Mouse (Mus musculus) megakaryocyte-erythroid progenitor cell, adult 5 weeks (primary cell): ENCODE data around the gene Nipal3. TPM values are rescaled to one million over a fixed set of nuclear protein-coding genes. Genes with fewer than 3 reads are reported as not detected.

Source experiments
- polyA plus RNA-seq: library from polyadenylated mRNA; stranded (reverse); fragments of >175 nt; gene quantifications from 2 replicates; pipeline ENCODE4 v1.2.3, GENCODE M21; 2012

The Nipal3 gene
- polyA plus RNA-seq, result 27.8 and 31.4 TPM in 2 replicates

GRCm38 (mm10) chr4:135494521-135495396 lies at the start of gene Nipal3, which contains the start of gene Stpg1:
Gene Nipal3, minus strand, starts transcription at chr4:135495038.
Gene Stpg1, plus strand, starts transcription at chr4:135494790.

GRCm38 (mm10) chr4:135433443-135434394 lies 61.1 kb downstream of the Nipal3 start, which contains the start of gene Rcan3:
Gene Rcan3, minus strand, starts transcription at chr4:135433853.

DNA sequence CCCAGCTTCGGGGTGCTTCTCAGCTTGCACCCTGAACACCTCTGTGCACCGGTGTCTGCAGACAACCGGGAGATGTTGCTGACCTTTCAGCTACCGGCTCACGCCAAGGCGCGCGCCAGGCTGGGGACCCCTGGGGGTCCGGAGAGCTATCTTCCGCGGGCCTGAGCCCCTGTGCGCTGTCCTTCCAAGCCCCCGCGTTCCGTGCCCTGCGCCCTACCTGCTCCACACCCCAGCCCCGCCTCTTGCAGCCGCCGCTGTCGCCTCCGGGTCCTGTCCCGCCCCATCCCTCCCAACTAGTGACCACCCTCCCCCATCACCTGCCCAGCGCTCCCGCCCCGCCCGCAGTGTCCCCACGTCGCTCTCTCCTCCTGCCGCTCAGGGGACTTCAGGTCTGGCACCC lies 96.8 kb downstream of the Nipal3 start, which contains the start of gene Ncmap:
TSS of gene Ncmap (minus strand) at position 237 of the 400 bp plus-strand sequence.

Other genes with a start within 250 kb of the Nipal3 start
- gene Clic4, start 222.2 kb downstream of the Nipal3 start, polyA plus RNA-seq, result 12.6 and 15.4 TPM in 2 replicates
- gene Srrm1, start 141.7 kb downstream of the Nipal3 start, polyA plus RNA-seq, result 418 and 462 TPM in 2 replicates
- 0.36 TPM in 1 of 2 replicates, not detected in the other for gene Ncmap, start 96.8 kb downstream of the Nipal3 start, polyA plus RNA-seq
- gene Rcan3, start 61.2 kb downstream of the Nipal3 start, polyA plus RNA-seq, result 10.1 and 11.5 TPM in 2 replicates
- gene Stpg1, start 248 bp downstream of the Nipal3 start, polyA plus RNA-seq, result 0.21 and 0.25 TPM in 2 replicates
- gene Grhl3, start 78.6 kb upstream of the Nipal3 start, polyA plus RNA-seq, result not detected in 2 replicates
- gene Ifnlr1, start 191.2 kb upstream of the Nipal3 start, polyA plus RNA-seq, result 0.24 and 0.25 TPM in 2 replicates
- gene Il22ra1, start 233.1 kb upstream of the Nipal3 start, polyA plus RNA-seq, result not detected in 2 replicates